Mouse (Mus musculus): ENCODE results near the gene Cfap70. TPM values are rescaled to one million over a fixed set of nuclear protein-coding genes. Genes with fewer than 3 reads are reported as not detected.

The Cfap70 gene
- polyA plus RNA-seq, 1 experiment from 2014 or later, result 0.35 TPM

- Histone ChIP-seq H3K4me3 (no peak overlapping the region), H3K9me3 (no peaks in the 10 kb centered on the region), H3K4me2 (no peak overlapping the region), H3K36me3 (peaks cover 59% of the 10 kb centered on the region), H3K27ac (no peak overlapping the region), H3K9ac (no peak overlapping the region), H3K27me3 (no peaks in the 10 kb centered on the region), H3K4me1 (no peaks in the 10 kb centered on the region)
- no peak for ATAC-seq (ENCODE audit: insufficient number of reproducible peaks, low FRiP score, low TSS enrichment, low read depth)
- 81% methylated on average over 1 of the region's 1 CpGs for whole genome bisulfite sequencing
These were observed 80.2 kb downstream of the Cfap70 start for GRCm38 (mm10) chr14:20371854-20372253.

DNA sequence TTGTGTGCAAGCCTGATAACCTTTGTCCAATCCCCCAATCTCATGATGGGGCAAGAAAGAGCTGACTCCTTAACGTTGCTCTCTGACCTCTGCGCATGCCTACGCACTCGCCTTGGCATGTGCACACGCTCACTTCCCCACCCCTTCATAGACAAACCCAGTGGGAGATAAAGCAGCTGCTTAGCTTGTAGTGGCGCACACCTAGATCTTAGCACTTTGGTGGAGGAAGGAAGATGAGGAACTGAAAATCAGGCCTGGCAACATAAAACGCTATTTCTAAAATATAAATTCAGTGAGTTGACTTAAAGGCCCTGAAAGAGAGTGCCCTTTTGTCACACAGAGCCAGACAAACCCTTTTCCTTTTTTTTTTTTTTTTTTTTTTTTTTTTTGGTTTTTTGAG, 81.2 kb downstream of the Cfap70 start:
- Histone ChIP-seq H3K36me3 (peaks cover 60% of the 10 kb centered on the region), H3K4me1 (no peaks in the 10 kb centered on the region), H3K9me3 (no peaks in the 10 kb centered on the region), H3K27ac (no peak overlapping the region), H3K9ac (no peak overlapping the region), H3K4me2 (no peak overlapping the region), H3K27me3 (no peaks in the 10 kb centered on the region), H3K4me3 (no peak overlapping the region)
- ATAC-seq (ENCODE audit: insufficient number of reproducible peaks, low FRiP score, low TSS enrichment, low read depth), result no peak
- whole genome bisulfite sequencing, result 88% methylated on average over 7 of the region's 7 CpGs

- Histone ChIP-seq H3K4me1 (no peaks in the 10 kb centered on the region), H3K9ac (no peak overlapping the region), H3K4me3 (no peak overlapping the region), H3K4me2 (no peak overlapping the region), H3K27me3 (no peaks in the 10 kb centered on the region), H3K27ac (no peak overlapping the region), H3K36me3 (peaks cover 62% of the 10 kb centered on the region), H3K9me3 (no peaks in the 10 kb centered on the region)
- no peak for ATAC-seq (ENCODE audit: insufficient number of reproducible peaks, low FRiP score, low TSS enrichment, low read depth)
- 95% methylated on average over 3 of the region's 3 CpGs for WGBS
These were observed 83.8 kb downstream of the Cfap70 start for GRCm38 (mm10) chr14:20368271-20368670.

GRCm38 (mm10) chr14:20363230-20363629, 88.8 kb downstream of the Cfap70 start:
- no peak for ATAC-seq (ENCODE audit: insufficient number of reproducible peaks, low FRiP score, low TSS enrichment, low read depth)
- Histone ChIP-seq H3K27ac (no peak overlapping the region), H3K4me3 (no peak overlapping the region), H3K9me3 (no peaks in the 10 kb centered on the region), H3K4me1 (no peaks in the 10 kb centered on the region), H3K36me3 (peaks cover 82% of the 10 kb centered on the region), H3K27me3 (no peaks in the 10 kb centered on the region), H3K4me2 (no peak overlapping the region), H3K9ac (no peak overlapping the region)
- whole genome bisulfite sequencing, result 96% methylated on average over 4 of the region's 4 CpGs

DNA sequence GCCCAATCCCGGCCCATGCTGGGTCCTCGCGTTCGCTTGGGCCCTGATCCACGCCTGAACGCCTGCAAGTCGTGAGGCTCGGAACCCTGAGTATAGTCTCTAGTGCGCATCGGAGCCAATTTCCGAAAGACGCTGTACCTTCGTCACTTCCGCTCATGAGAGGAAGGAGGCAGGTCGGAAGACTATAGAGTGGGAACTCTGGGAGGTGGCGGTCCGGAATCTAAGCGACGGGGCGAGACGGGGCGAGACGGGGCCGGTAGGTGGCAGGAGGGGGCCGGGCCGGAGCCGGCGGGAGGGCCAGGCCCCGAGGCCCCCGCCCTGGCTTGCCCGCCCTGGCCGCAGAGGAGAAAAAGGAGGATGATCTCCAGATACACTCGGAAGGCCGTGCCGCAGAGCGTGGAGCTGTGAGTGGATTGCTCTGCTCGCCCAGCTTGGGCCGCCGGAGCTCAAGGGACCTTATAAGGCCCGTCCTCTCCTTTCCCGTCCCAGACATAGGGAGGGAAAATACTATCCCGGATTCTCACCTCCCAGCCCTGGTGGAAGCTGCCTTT, 104.0 kb downstream of the Cfap70 start, which contains the start of the genes Ecd and Fam149b:
Gene Ecd, minus strand, starts transcription at position 131 of the 551 bp plus-strand sequence.
Gene Fam149b, plus strand, starts transcription at position 172 of the 551 bp plus-strand sequence.
- Histone ChIP-seq H3K4me1 (peaks cover 3% of the 10 kb centered on the region; the same call in 1 of the 2 replicates), H3K9me3 (no peaks in the 10 kb centered on the region), H3K9ac (peak within 1 kb of the TSS; percentile 94), H3K27ac (peak within 1 kb of the TSS; percentile 92), H3K4me2 (peak within 1 kb of the TSS; percentile 67), H3K4me3 (peak within 1 kb of the TSS; percentile 78), H3K36me3 (peaks cover 32% of the 10 kb centered on the region), H3K27me3 (no peaks in the 10 kb centered on the region)
- peak; percentile 97 for ATAC-seq (ENCODE audit: insufficient number of reproducible peaks, low FRiP score, low TSS enrichment, low read depth)
- under 1% methylated on average over 42 of the region's 42 CpGs for WGBS

DNA sequence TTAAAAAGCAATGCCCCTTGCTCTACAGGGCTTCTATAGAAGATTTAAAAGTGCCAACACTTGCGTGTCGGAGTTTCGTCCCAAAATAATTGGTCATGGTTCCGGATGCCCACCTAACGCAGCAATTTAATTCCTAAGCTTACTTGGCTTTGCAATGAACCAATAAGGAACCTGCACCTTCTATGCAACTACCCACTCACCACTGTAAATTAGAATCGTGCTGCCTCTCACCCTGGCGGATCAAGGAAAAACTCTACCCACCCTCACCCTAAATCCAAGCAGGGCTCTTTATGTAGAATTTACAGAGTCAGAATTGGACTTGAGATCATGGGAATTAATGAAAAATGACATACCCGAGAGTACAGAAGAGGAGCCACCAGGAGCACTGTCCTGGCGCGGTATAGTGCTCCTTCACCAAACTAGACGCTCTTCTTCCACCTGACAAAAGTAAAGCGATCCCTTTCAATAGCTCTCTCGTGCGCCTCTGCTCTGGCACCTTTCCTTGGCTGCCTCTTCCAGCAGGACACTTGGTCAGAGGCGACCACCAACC, 104.5 kb downstream of the Cfap70 start:
- Histone ChIP-seq H3K4me1 (peaks cover 3% of the 10 kb centered on the region; the same call in 1 of the 2 replicates), H3K4me2 (peak overlapping the region; percentile 67), H3K27me3 (no peaks in the 10 kb centered on the region), H3K9me3 (no peaks in the 10 kb centered on the region), H3K4me3 (peak overlapping the region; percentile 78), H3K9ac (peak overlapping the region; percentile 94), H3K36me3 (peaks cover 32% of the 10 kb centered on the region), H3K27ac (peak overlapping the region; percentile 84)
- peak; percentile 66 for ATAC-seq (ENCODE audit: insufficient number of reproducible peaks, low FRiP score, low TSS enrichment, low read depth)
- WGBS, result 3% methylated on average over 15 of the region's 15 CpGs

GRCm38 (mm10) chr14:20345885-20346284, 106.1 kb downstream of the Cfap70 start:
- Histone ChIP-seq H3K9ac (no peak overlapping the region), H3K9me3 (no peaks in the 10 kb centered on the region), H3K27me3 (no peaks in the 10 kb centered on the region), H3K36me3 (peaks cover 37% of the 10 kb centered on the region), H3K4me1 (peaks cover 3% of the 10 kb centered on the region; the same call in 1 of the 2 replicates), H3K4me3 (no peak overlapping the region), H3K27ac (no peak overlapping the region), H3K4me2 (no peak overlapping the region)
- ATAC-seq (ENCODE audit: insufficient number of reproducible peaks, low FRiP score, low TSS enrichment, low read depth), result no peak
- 88% methylated on average over 9 of the region's 9 CpGs for WGBS

Other genes with a start within 250 kb of the Cfap70 start
- 0.17 TPM in 1 of 2 replicates, not detected in the other for gene Kcnk16, start 183.0 kb downstream of the Cfap70 start, polyA plus RNA-seq (2015; fragmentation: Nextera tagmentation; extraction: Ambion mirVana)
- 17.6 and 19.6 TPM in 2 replicates for gene Nudt13, start 157.5 kb downstream of the Cfap70 start, polyA plus RNA-seq (2015; fragmentation: Nextera tagmentation; extraction: Ambion mirVana)
- gene Ecd, start 104.1 kb downstream of the Cfap70 start, polyA plus RNA-seq (2015; fragmentation: Nextera tagmentation; extraction: Ambion mirVana), result 47.5 and 48.2 TPM in 2 replicates
- gene Fam149b, start 104.1 kb downstream of the Cfap70 start, polyA plus RNA-seq (2015; fragmentation: Nextera tagmentation; extraction: Ambion mirVana), result 31.1 and 34.8 TPM in 2 replicates
- 164 and 168 TPM in 2 replicates for gene Dnajc9, start 63.3 kb downstream of the Cfap70 start, polyA plus RNA-seq (2015; fragmentation: Nextera tagmentation; extraction: Ambion mirVana)
- gene Mrps16, start 58.6 kb downstream of the Cfap70 start, polyA plus RNA-seq (2015; fragmentation: Nextera tagmentation; extraction: Ambion mirVana), result 87.8 and 91.2 TPM in 2 replicates
- 59.7 and 62.9 TPM in 2 replicates for gene Anxa7, start 27.9 kb upstream of the Cfap70 start, polyA plus RNA-seq (2015; fragmentation: Nextera tagmentation; extraction: Ambion mirVana)
- gene Mss51, start 44.7 kb upstream of the Cfap70 start, polyA plus RNA-seq (2015; fragmentation: Nextera tagmentation; extraction: Ambion mirVana), result 2.2 and 2.4 TPM in 2 replicates
- gene Ppp3cb, start 94.3 kb upstream of the Cfap70 start, polyA plus RNA-seq (2015; fragmentation: Nextera tagmentation; extraction: Ambion mirVana), result 43.0 and 48.5 TPM in 2 replicates
- 6.7 and 7.2 TPM in 2 replicates for gene Usp54, start 188.8 kb upstream of the Cfap70 start, polyA plus RNA-seq (2015; fragmentation: Nextera tagmentation; extraction: Ambion mirVana)
- 13.2 and 51.7 TPM in 2 replicates for gene Myoz1, start 204.3 kb upstream of the Cfap70 start, polyA plus RNA-seq (2015; fragmentation: Nextera tagmentation; extraction: Ambion mirVana)
- 20.6 and 45.9 TPM in 2 replicates for gene Synpo2l, start 216.1 kb upstream of the Cfap70 start, polyA plus RNA-seq (2015; fragmentation: Nextera tagmentation; extraction: Ambion mirVana)
- 79.3 and 80.3 TPM in 2 replicates for gene Sec24c, start 222.1 kb upstream of the Cfap70 start, polyA plus RNA-seq (2015; fragmentation: Nextera tagmentation; extraction: Ambion mirVana)
- 31.9 and 33.5 TPM in 2 replicates for gene Fut11, start 242.7 kb upstream of the Cfap70 start, polyA plus RNA-seq (2015; fragmentation: Nextera tagmentation; extraction: Ambion mirVana)

Measured in limb, embryonic 15.5 days (tissue).